Mouse (Mus musculus): Measurements from ENCODE around the gene Doc2a.
A peak's percentile ranks its signal among the peaks of the same experiment; 100 is the strongest.
"Not testable (repeated sequence)": the region's sequence is repeated elsewhere in the genome, so short reads cannot be mapped to it uniquely, and the experiment has no call there.

Doc2a gene

DNA sequence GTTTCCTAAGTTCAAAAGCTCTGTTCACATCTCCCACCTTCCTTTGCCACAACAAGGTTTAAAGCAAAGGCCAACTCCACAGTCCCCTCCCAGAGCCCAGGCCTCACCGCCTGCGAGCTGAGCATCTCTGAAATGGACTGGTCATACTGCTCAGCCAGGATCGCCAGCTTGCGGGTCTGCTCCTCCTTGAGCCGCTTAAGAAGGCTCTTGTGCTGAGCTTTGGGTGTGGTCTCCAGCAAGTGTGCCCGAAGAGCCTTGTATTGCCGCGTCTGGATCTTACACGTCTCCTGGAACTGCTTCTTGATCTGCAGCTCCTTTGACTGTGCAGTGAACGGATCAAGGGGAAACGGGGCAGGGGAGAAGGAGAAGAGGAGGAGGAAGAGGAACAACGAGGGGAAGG, 20.8 kb downstream of the Doc2a start:
- no peak for DNase-seq (ENCODE audit: low spot score)

DNA sequence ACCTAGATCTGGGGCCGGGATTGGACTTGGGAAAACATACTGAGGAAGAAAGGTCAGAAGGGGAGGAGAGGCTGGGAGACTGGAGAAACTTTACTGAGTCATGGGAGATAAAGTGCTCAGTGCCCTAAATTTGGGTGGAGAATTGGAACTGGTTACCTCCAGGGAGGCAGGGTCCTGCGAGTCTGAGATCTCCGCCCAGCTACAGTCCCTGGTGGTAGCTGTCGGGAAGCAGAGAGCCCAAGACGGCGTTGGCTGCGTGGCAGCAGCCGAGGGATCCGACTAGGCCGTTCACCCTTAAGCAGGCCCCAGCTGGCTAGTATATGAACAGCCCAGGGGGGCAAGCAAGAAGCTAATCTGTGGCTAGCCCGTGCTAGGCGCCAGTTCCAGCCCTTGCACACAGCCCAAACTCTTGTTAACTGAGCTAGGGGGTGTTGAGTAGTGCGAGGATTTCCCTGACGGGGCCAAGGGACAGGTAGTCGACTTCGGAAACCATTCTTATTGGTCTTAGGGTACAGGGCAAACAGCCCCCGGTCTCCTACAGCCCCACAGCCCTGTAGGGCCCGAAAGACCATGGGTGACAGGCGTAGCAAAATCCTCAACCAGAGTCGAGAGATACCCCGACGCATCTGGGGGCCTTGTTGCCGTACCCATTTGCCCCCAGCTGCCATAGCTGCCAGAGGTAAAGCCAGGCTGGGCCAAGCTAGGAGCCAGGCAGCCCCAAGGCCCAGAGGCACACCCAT, 22.7 kb downstream of the Doc2a start:
- DNase-seq (ENCODE audit: low spot score), result no peak

DNA sequence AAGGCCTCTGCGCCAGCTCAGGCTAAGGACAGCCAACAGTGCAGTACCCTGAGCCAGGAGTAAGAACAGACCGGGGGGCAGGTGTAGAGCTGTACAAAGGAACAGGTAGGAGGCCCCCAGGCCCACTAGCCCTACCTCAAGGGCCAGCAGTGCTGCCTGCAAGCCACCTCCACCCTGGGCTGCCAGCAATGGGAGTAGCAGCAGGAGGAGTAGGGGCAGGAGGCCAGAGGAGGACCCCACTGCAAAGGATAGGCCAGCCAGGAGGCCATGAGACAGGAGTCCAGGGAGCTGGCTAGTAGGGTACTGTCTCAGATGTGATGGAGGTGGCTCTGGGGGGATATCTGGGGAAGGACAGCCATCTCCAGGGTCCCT, 23.3 kb downstream of the Doc2a start:
- no peak for DNase-seq (ENCODE audit: low spot score)

DNA sequence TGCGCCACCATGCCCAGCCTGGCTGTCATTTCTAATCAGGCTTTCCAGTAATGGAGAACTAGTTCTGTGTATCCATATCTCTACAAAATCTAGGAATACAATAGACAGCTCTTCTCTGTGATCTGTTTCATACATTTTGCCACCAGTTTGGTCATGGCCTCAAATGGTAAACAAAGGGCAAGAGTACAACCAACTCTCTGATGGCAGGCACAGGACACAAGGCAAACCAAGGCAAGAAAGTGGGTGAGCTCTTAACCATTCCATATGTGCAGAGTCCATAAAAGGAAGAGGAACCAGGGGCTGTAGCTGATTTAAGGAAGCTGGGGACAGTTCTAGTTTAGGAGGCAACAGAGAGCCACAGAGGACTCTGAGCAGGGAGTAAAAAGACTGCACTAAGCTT, 30.0 kb downstream of the Doc2a start:
- DNase-seq (ENCODE audit: low spot score), result no peak

DNA sequence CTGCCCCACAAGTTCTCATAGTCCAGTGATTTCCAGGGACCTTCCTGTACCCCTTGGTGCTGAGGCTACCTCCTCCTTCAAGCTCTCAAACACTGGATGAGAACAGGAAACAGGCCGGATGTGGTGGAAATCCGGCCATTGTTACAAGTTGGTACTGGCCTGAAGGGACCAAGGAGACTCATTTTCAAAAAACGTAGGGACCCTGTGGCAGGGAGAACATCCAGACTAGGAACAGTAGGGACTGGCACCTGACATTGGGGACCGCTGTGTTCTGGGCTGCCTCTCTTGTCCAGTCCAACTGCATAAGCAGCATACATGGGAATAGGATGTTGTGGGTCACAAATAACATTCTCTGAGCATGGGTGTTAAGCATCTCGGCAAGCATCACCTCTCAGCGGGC, 33.8 kb downstream of the Doc2a start:
- DNase-seq (ENCODE audit: low spot score), result no peak

DNA sequence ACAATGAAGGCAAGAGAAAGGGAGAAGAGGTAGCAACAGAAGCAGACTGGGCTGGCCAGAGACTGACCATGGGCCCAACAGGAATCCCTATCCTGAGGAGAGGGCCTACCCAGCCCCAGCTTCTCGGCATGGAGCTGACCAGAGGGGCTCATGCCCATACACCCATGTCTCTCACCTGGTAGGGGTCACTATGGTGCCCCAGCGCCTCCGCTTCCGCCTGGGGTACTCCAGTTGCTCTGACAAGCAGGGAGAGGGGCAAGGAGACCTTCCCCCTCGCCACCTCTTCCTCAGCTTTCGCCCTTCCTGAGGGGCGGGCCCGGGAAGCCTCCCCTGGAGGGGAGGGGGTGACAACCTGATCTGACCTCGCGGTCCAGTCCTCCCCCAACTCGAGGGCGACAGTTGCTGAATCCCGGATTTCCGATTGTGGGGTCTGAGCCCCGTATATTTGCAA, 36.5 kb downstream of the Doc2a start:
- DNase-seq (ENCODE audit: low spot score), result peak; percentile 8

DNA sequence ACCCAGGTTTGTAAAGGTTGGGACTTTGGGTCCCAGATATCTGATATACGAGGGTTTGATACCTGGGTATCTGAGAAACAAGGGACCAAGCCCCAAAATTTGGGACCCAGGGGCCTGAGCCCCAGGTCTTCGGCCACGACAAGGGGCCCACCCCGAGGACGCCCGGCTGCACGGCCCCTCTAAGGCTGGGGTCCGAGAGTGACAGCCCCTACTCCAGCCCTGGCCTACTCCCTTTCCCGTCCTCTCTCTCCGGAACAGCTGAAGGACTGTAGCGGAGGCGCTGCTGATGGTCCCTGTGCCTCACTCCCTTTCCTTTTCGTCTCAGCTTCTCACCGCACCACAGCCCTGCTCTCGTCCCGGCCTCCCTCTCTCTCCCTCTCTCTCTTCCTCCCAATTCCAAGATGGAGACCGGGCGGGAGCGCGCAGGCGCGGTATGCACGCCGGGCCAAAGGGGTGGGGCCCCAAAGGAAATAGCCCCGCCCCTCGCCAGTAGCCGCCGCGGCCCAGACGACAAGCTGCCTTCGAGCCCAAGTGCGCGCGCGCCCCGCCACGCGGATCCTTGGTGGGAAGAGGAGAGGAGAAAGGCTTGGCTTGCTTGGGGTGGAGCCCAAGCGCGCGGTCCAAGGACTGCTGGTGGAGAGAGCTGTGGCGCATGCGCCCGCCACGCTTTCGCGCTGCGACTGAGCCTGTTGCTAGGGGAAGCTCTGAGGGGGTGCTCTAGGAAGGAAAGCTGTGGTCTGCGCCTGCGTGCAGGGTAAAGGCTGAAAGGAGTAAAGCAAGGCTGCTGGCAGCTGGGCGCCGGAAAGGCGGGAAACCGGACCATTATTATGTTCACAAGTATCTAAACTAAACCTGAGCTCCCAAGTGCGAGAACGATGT, 37.3 kb downstream of the Doc2a start, which contains the start of gene Taok2:
Taok2 (minus strand) TSS at position 418 of the 879 bp plus-strand sequence.
- peak; percentile 92 for DNase-seq (ENCODE audit: low spot score)

DNA sequence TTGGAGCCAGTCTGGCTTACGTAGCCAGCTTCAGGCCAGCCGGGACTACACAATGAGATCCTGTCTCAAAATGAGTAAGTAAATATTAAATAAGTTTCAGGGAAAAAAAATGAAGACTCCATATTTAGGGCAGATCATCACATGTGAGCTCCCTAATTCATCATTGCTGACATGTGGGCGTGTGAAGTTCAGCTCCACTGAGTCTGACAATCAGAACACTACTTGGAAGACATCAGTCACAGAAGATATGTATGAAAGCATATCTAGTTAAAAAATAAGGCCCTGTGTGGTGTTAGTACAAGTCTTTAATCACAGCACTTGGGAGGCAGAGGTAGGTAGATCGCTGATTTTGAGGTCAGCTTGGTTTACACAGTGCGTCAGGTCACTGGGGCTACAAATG, 40.1 kb downstream of the Doc2a start:
- no peak for DNase-seq (ENCODE audit: low spot score)

DNA sequence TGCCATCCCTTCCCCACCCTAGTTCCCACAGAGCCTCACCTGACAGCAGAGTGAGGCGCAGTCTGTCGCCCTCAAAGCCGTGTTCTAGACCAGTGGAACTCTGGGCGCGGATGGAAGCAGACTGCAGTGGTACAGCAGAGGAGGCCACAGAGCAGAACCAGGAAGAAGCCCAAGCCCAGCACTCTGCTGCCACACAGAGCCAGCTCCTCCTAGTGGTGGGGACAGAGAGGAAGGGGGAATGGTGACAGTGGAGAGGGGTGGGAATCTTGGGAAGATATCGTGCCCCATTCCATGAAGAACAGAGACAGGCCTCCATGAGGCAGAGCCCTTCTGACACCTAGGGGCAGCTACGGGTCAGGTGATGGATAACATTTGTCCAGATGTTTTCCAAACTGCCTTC, 41.6 kb downstream of the Doc2a start:
- DNase-seq (ENCODE audit: low spot score), result no peak

DNA sequence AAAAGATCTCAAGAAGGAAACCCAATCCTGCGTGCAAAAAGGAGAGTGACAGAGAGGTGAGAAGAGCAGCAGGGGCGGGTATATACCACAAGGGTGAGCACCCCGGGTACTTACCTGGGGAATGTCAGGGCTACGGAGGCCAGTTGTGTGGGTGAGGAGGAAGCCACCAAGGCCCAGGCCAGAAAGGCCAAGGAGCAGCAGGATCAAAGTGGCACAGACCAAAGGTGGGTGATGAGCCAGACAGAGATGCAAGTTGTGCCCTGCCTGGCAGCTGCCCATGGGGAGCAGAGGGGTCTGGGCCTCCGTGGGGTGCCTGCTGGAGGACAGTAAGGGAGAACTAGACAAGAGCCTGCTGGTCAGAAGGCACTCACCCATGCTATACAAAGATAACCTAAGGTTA, 49.7 kb downstream of the Doc2a start:
- DNase-seq (ENCODE audit: low spot score), result no peak

DNA sequence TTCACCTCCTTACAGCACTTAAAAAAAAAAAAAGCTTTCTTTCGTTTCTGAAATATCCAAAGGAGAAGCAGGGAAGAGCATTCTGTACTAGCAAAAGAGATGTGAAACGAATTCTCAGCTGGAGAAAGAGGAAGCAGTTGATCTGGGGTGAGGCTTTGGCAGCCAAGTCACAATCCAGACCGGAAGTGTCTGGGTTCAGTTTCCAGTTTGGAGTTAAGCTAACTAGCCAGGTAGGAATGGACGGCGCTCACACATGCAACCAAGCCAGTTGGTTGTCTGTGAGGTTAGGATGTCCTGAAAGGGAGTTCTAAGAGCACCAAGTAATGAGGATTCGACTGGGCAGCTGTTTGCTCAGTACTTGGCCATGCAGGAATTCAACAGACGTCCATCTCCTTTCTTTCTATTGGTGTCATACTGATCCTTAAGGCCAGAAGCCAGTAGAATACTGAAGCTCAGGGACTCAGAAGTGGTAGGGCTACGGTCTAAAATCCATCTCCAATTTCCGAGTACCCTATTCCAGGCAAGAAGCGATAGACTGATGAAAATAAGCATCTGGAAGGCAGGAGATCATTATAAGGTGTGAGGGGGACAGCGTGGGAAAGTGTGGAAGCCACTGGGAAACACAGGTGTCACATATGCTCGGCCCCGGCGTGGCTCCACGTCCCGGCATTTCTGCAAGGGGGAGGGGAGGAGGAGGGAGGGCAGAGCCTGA, 50.3 kb downstream of the Doc2a start:
- DNase-seq (ENCODE audit: low spot score), result peak; percentile 4

DNA sequence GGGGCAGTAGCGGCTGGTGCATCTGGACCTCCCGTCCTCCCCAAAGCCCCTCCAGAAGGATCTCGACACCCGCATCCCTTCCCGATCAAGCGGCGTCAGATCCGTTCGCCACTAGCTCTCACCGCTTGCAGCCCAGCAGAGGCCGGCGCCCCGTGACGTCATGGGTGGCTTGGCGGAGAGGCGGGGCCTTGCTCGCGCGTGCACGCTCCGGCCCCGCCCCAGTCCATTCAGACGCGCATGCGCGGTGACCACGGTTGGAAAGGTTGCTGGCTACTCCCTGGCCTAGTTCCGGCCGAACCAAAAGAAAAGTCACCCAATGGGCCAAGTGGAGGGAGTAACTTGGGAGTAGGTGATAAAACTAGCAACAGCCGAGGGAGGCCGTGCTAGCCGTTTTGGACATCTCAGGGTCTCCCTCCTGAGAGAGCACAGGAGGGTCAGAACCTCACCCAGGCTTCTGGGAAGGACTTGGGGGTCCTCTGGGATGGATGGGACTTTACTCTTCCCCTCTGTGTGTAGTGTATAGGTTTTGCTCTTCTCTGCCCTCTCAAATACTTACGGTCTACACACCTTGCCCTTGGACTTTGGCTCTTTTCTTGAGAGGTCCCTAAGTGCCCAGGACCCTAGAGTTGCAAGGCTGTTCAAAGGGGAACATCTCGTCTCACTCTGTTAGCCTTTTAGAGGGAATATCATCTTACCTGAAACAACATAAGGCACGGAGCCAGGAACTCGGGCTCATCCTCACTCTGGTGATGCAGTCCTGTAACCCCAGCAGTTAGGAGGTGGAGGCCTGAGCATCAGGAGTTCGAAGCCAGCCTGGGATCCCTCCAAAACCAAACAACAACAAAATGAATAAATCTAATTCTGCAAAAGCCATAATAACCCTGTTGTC, 51.1 kb downstream of the Doc2a start:
- DNase-seq (ENCODE audit: low spot score), result peak; percentile 84

DNA sequence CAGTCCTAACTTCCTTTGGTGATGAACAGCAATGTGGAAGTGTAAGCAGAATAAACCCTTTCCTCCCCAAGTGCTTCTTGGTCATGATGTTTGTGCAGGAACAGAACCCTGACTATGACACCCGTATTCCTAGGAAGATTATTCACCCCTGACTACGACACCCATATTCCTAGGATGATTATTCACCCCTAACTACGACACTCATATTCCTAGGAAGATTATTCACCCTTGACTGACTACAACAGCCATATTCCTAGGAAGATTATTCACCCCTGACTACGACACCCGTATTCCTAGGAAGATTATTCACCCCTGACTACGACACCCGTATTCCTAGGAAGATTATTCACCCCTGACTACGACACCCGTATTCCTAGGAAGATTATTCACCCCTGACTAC, 52.6 kb downstream of the Doc2a start:
- not testable (repeated sequence) for DNase-seq (ENCODE audit: low spot score)
